Mouse (Mus musculus): Measurements from ENCODE around the gene Tigd3.

- TF ChIP-seq CTCF (IDR thresholded peaks at IDR 0.05; ENCODE audit: control insufficient read depth, insufficient read depth, insufficient replicate concordance, low read depth, low read length) (no peak), POLR2A (IDR thresholded peaks at IDR 0.05; ENCODE audit: control insufficient read depth, low read depth, low read length) (no peak)
Measured at GRCm38 (mm10) chr19:5887234-5887815, 6.6 kb downstream of the Tigd3 start.
